Mouse (Mus musculus): Measurements from ENCODE around the gene Slc37a1. TPM values are rescaled to one million over a fixed set of nuclear protein-coding genes. Genes with fewer than 3 reads are reported as not detected.

The Slc37a1 gene
- polyA plus RNA-seq, 1 experiment from 2014 or later: 12.8 TPM

GRCm38 (mm10) chr17:31300736-31301135 lies 14.1 kb downstream of the Slc37a1 start:
- Histone ChIP-seq H3K9me3 (ENCODE audit: control insufficient read depth, low read length) (no peaks in the 10 kb centered on the region), H3K27ac (replicated peaks; ENCODE audit: low read depth, low read length) (no peak overlapping the region), H3K4me3 (replicated peaks; ENCODE audit: low read depth, low read length) (no peak overlapping the region), H3K4me2 (ENCODE audit: low read length) (no peak overlapping the region), H3K36me3 (ENCODE audit: control insufficient read depth, insufficient read depth, low read length) (no peaks in the 10 kb centered on the region), H3K27me3 (ENCODE audit: control insufficient read depth, insufficient read depth, low read length) (no peaks in the 10 kb centered on the region; the same call in 1 of the 2 replicates), H3K9ac (replicated peaks; ENCODE audit: low read length) (no peak overlapping the region), H3K4me1 (ENCODE audit: control insufficient read depth, insufficient read depth, low read length) (peaks cover 6% of the 10 kb centered on the region)
- DNase-seq (no peak), ATAC-seq (ENCODE audit: low FRiP score, low TSS enrichment) (no peak)
- WGBS: 79% methylated on average over 3 of the region's 3 CpGs

GRCm38 (mm10) chr17:31303401-31303800 lies 16.8 kb downstream of the Slc37a1 start:
- WGBS: 87% methylated on average over 4 of the region's 4 CpGs
- Histone ChIP-seq H3K27me3 (ENCODE audit: control insufficient read depth, insufficient read depth, low read length) (no peaks in the 10 kb centered on the region), H3K36me3 (ENCODE audit: control insufficient read depth, insufficient read depth, low read length) (no peaks in the 10 kb centered on the region), H3K9me3 (ENCODE audit: control insufficient read depth, low read length) (no peaks in the 10 kb centered on the region), H3K4me1 (ENCODE audit: control insufficient read depth, insufficient read depth, low read length) (no peaks in the 10 kb centered on the region), H3K27ac (replicated peaks; ENCODE audit: low read depth, low read length) (no peak overlapping the region), H3K4me2 (ENCODE audit: low read length) (no peak overlapping the region), H3K4me3 (replicated peaks; ENCODE audit: low read depth, low read length) (no peak overlapping the region), H3K9ac (replicated peaks; ENCODE audit: low read length) (no peak overlapping the region)
- ATAC-seq (ENCODE audit: low FRiP score, low TSS enrichment) (no peak), DNase-seq (no peak)

GRCm38 (mm10) chr17:31304895-31305775 lies 18.5 kb downstream of the Slc37a1 start:
- 61% methylated on average over 12 of the region's 12 CpGs for WGBS
- no peak for ATAC-seq (ENCODE audit: low FRiP score, low TSS enrichment)
- Histone ChIP-seq H3K4me3 (replicated peaks; ENCODE audit: low read depth, low read length) (no peak overlapping the region), H3K36me3 (ENCODE audit: control insufficient read depth, insufficient read depth, low read length) (no peaks in the 10 kb centered on the region), H3K27ac (replicated peaks; ENCODE audit: low read depth, low read length) (no peak overlapping the region), H3K27me3 (ENCODE audit: control insufficient read depth, insufficient read depth, low read length) (no peaks in the 10 kb centered on the region), H3K9me3 (ENCODE audit: control insufficient read depth, low read length) (no peaks in the 10 kb centered on the region), H3K9ac (replicated peaks; ENCODE audit: low read length) (no peak overlapping the region), H3K4me1 (ENCODE audit: control insufficient read depth, insufficient read depth, low read length) (no peaks in the 10 kb centered on the region), H3K4me2 (ENCODE audit: low read length) (no peak overlapping the region)
- no peak for DNase-seq

GRCm38 (mm10) chr17:31305776-31306120 lies 19.2 kb downstream of the Slc37a1 start:
- DNase-seq (no peak), ATAC-seq (ENCODE audit: low FRiP score, low TSS enrichment) (no peak)
- Histone ChIP-seq H3K4me1 (ENCODE audit: control insufficient read depth, insufficient read depth, low read length) (no peaks in the 10 kb centered on the region), H3K9me3 (ENCODE audit: control insufficient read depth, low read length) (no peaks in the 10 kb centered on the region), H3K36me3 (ENCODE audit: control insufficient read depth, insufficient read depth, low read length) (no peaks in the 10 kb centered on the region), H3K4me3 (replicated peaks; ENCODE audit: low read depth, low read length) (no peak overlapping the region), H3K9ac (replicated peaks; ENCODE audit: low read length) (no peak overlapping the region), H3K27ac (replicated peaks; ENCODE audit: low read depth, low read length) (no peak overlapping the region), H3K4me2 (ENCODE audit: low read length) (no peak overlapping the region), H3K27me3 (ENCODE audit: control insufficient read depth, insufficient read depth, low read length) (no peaks in the 10 kb centered on the region)
- 75% methylated on average over 5 of the region's 5 CpGs for WGBS

GRCm38 (mm10) chr17:31307756-31308155 lies 21.2 kb downstream of the Slc37a1 start:
- Histone ChIP-seq H3K4me3 (replicated peaks; ENCODE audit: low read depth, low read length) (no peak overlapping the region), H3K27ac (replicated peaks; ENCODE audit: low read depth, low read length) (no peak overlapping the region), H3K4me2 (ENCODE audit: low read length) (no peak overlapping the region), H3K4me1 (ENCODE audit: control insufficient read depth, insufficient read depth, low read length) (no peaks in the 10 kb centered on the region), H3K9me3 (ENCODE audit: control insufficient read depth, low read length) (no peaks in the 10 kb centered on the region), H3K36me3 (ENCODE audit: control insufficient read depth, insufficient read depth, low read length) (no peaks in the 10 kb centered on the region), H3K9ac (replicated peaks; ENCODE audit: low read length) (no peak overlapping the region), H3K27me3 (ENCODE audit: control insufficient read depth, insufficient read depth, low read length) (no peaks in the 10 kb centered on the region)
- DNase-seq: no peak
- WGBS: 87% methylated on average over 3 of the region's 3 CpGs
- ATAC-seq (ENCODE audit: low FRiP score, low TSS enrichment): no peak

GRCm38 (mm10) chr17:31308291-31308816 lies 21.8 kb downstream of the Slc37a1 start:
- no peak for ATAC-seq (ENCODE audit: low FRiP score, low TSS enrichment)
- H3K9me3 ChIP-seq (ENCODE audit: control insufficient read depth, low read length): no peaks in the 10 kb centered on the region
- no peaks in the 10 kb centered on the region for H3K4me1 ChIP-seq (ENCODE audit: control insufficient read depth, insufficient read depth, low read length)
- H3K27me3 ChIP-seq (ENCODE audit: control insufficient read depth, insufficient read depth, low read length): no peaks in the 10 kb centered on the region
- no peak overlapping the region for H3K27ac ChIP-seq (replicated peaks; ENCODE audit: low read depth, low read length)
- WGBS: 91% methylated on average over 7 of the region's 7 CpGs
- no peak for DNase-seq
- no peak overlapping the region for H3K9ac ChIP-seq (replicated peaks; ENCODE audit: low read length)
- H3K36me3 ChIP-seq (ENCODE audit: control insufficient read depth, insufficient read depth, low read length): no peaks in the 10 kb centered on the region
- no peak overlapping the region for H3K4me3 ChIP-seq (replicated peaks; ENCODE audit: low read depth, low read length)
- H3K4me2 ChIP-seq (ENCODE audit: low read length): no peak overlapping the region

- Histone ChIP-seq H3K27me3 (ENCODE audit: control insufficient read depth, insufficient read depth, low read length) (no peaks in the 10 kb centered on the region), H3K36me3 (ENCODE audit: control insufficient read depth, insufficient read depth, low read length) (peaks cover 3% of the 10 kb centered on the region; the same call in 1 of the 2 replicates), H3K4me1 (ENCODE audit: control insufficient read depth, insufficient read depth, low read length) (no peaks in the 10 kb centered on the region), H3K4me2 (ENCODE audit: low read length) (no peak overlapping the region), H3K27ac (replicated peaks; ENCODE audit: low read depth, low read length) (peak overlapping the region; percentile 20; the same call in 1 of the 2 replicates), H3K9me3 (ENCODE audit: control insufficient read depth, low read length) (no peaks in the 10 kb centered on the region), H3K9ac (replicated peaks; ENCODE audit: low read length) (no peak overlapping the region), H3K4me3 (replicated peaks; ENCODE audit: low read depth, low read length) (no peak overlapping the region)
- WGBS: 32% methylated on average over 6 of the region's 6 CpGs
- ATAC-seq (ENCODE audit: low FRiP score, low TSS enrichment) (no peak; the same call in 1 of the 2 replicates), DNase-seq (peak; percentile 43)
Measured at GRCm38 (mm10) chr17:31309281-31309793, 22.7 kb downstream of the Slc37a1 start.

GRCm38 (mm10) chr17:31311047-31311446 lies 24.5 kb downstream of the Slc37a1 start:
- Histone ChIP-seq H3K4me2 (ENCODE audit: low read length) (no peak overlapping the region), H3K36me3 (ENCODE audit: control insufficient read depth, insufficient read depth, low read length) (peaks cover 3% of the 10 kb centered on the region; the same call in 1 of the 2 replicates), H3K27me3 (ENCODE audit: control insufficient read depth, insufficient read depth, low read length) (no peaks in the 10 kb centered on the region), H3K9me3 (ENCODE audit: control insufficient read depth, low read length) (no peaks in the 10 kb centered on the region), H3K9ac (replicated peaks; ENCODE audit: low read length) (no peak overlapping the region), H3K27ac (replicated peaks; ENCODE audit: low read depth, low read length) (no peak overlapping the region), H3K4me3 (replicated peaks; ENCODE audit: low read depth, low read length) (no peak overlapping the region), H3K4me1 (ENCODE audit: control insufficient read depth, insufficient read depth, low read length) (0 out of 2 replicates have a peak, but pooled peaks cover 2% of the 10 kb centered on the region)
- DNase-seq: no peak
- 84% methylated on average over 9 of the region's 9 CpGs for WGBS
- ATAC-seq (ENCODE audit: low FRiP score, low TSS enrichment): no peak
